Mouse (Mus musculus): ENCODE data around the gene Mlec. TPM values are rescaled to one million over a fixed set of nuclear protein-coding genes. Genes with fewer than 3 reads are reported as not detected.
"Not testable (repeated sequence)": the region's sequence is repeated elsewhere in the genome, so short reads cannot be mapped to it uniquely, and the experiment has no call there.

The Mlec gene
- polyA plus RNA-seq, 1 experiment from 2014 or later = 51.5 TPM

DNA sequence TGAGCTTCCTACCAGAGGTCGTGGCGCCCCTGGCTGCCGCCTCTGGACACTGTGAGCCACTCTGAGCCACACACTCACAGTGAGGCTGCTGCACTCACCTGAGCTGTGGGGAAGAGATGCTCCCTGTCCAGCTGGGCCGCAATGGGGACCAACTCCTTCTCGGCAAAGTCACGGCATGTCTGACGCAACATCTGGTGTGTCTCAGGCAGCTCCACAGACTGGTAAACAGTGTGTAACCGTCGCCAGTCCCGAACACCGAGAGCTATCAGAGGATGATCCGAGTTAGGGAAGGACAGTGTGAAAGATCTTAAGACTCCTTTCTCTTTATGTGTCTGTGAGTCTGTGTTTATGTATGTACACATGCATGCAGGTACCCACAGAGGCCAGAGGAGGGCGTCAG, 40.5 kb downstream of the Mlec start:
- 96% methylated on average over 13 of the region's 13 CpGs for WGBS
- H3K36me3 ChIP-seq (ENCODE audit: control insufficient read depth, insufficient read depth, low read length) = peaks cover 9% of the 10 kb centered on the region
- no peak overlapping the region for H3K4me2 ChIP-seq (ENCODE audit: low read depth, severe bottlenecking)
- no peak for ATAC-seq (ENCODE audit: insufficient number of reproducible peaks, low FRiP score, low TSS enrichment, low read depth)
- no peak overlapping the region for H3K4me3 ChIP-seq (ENCODE audit: low read depth, low read length)
- no peak overlapping the region for H3K27ac ChIP-seq (replicated peaks; ENCODE audit: low read depth, low read length)
- H3K27me3 ChIP-seq (ENCODE audit: control insufficient read depth, insufficient read depth, low read length) = no peaks in the 10 kb centered on the region
- H3K4me1 ChIP-seq (ENCODE audit: control insufficient read depth, insufficient read depth, low read length) = no peaks in the 10 kb centered on the region
- no peak for DNase-seq (ENCODE audit: low spot score)
- H3K9me3 ChIP-seq (ENCODE audit: control insufficient read depth, low read length) = no peaks in the 10 kb centered on the region; the same call in 1 of the 2 replicates
- no peak overlapping the region for H3K9ac ChIP-seq (ENCODE audit: low read length)

GRCm38 (mm10) chr5:115116426-115116825, 41.6 kb downstream of the Mlec start:
- 81% methylated on average over 3 of the region's 3 CpGs for WGBS
- Histone ChIP-seq H3K4me2 (ENCODE audit: low read depth, severe bottlenecking) (no peak overlapping the region), H3K27ac (replicated peaks; ENCODE audit: low read depth, low read length) (no peak overlapping the region), H3K36me3 (ENCODE audit: control insufficient read depth, insufficient read depth, low read length) (peaks cover 12% of the 10 kb centered on the region), H3K27me3 (ENCODE audit: control insufficient read depth, insufficient read depth, low read length) (no peaks in the 10 kb centered on the region), H3K4me1 (ENCODE audit: control insufficient read depth, insufficient read depth, low read length) (no peaks in the 10 kb centered on the region), H3K9ac (ENCODE audit: low read length) (no peak overlapping the region), H3K9me3 (ENCODE audit: control insufficient read depth, low read length) (no peaks in the 10 kb centered on the region; the same call in 1 of the 2 replicates), H3K4me3 (ENCODE audit: low read depth, low read length) (no peak overlapping the region)
- DNase-seq (ENCODE audit: low spot score) (no peak), ATAC-seq (ENCODE audit: insufficient number of reproducible peaks, low FRiP score, low TSS enrichment, low read depth) (no peak)

DNA sequence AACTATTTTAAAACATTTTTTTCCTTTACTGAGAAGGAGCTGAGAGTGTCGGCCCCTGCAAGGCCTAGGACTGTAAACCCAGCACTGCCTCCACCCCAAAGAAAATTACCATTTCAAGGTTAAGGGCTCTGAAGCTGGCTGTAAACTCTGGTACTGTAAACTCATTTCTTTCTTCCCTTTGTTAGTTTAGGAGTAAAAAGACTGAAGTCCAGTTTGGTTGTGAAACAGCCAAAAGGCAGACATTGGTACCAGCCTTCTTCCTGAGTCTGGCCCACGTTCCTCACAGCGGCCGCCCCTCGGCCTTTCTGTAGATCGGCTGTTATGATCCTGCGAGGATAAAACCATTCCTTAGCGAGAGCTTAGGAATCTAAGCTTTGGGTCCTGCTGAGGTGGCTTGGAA, 43.5 kb downstream of the Mlec start:
- WGBS = 93% methylated on average over 8 of the region's 8 CpGs
- H3K27me3 ChIP-seq (ENCODE audit: control insufficient read depth, insufficient read depth, low read length) = no peaks in the 10 kb centered on the region

DNA sequence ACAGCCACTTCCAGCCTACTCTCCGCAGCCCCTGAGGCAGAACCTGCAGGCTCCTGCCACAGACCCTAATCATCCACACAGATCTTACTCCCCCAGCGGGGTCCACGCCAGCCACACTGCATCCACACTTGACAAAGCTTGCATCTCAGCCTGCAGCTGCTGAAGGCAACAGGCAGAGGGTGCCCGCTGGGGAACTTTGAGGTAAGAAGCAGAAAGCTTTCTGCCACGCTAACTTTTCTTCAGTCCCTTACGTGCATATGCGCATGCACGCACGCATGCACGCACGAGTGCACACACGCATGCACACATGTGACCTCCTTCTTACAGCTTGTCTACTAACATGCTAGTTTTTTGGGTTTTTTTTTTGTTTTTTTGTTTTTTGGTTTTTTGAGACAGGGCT, 44.7 kb downstream of the Mlec start:
- H3K36me3 ChIP-seq (ENCODE audit: control insufficient read depth, insufficient read depth, low read length) = peaks cover 16% of the 10 kb centered on the region
- no peak overlapping the region for H3K4me2 ChIP-seq (ENCODE audit: low read depth, severe bottlenecking)
- no peaks in the 10 kb centered on the region; the same call in 1 of the 2 replicates for H3K9me3 ChIP-seq (ENCODE audit: control insufficient read depth, low read length)
- H3K9ac ChIP-seq (ENCODE audit: low read length) = no peak overlapping the region
- DNase-seq (ENCODE audit: low spot score) (no peak), ATAC-seq (ENCODE audit: insufficient number of reproducible peaks, low FRiP score, low TSS enrichment, low read depth) (no peak)
- WGBS = 96% methylated on average over 12 of the region's 12 CpGs
- H3K4me3 ChIP-seq (ENCODE audit: low read depth, low read length) = no peak overlapping the region
- H3K27ac ChIP-seq (replicated peaks; ENCODE audit: low read depth, low read length) = no peak overlapping the region
- H3K4me1 ChIP-seq (ENCODE audit: control insufficient read depth, insufficient read depth, low read length) = no peaks in the 10 kb centered on the region
- H3K27me3 ChIP-seq (ENCODE audit: control insufficient read depth, insufficient read depth, low read length) = no peaks in the 10 kb centered on the region

More for the DNA sequence above, 43.5 kb downstream of the Mlec start:
- Histone ChIP-seq H3K9me3 (ENCODE audit: control insufficient read depth, low read length) (no peaks in the 10 kb centered on the region; the same call in 1 of the 2 replicates), H3K4me1 (ENCODE audit: control insufficient read depth, insufficient read depth, low read length) (no peaks in the 10 kb centered on the region), H3K36me3 (ENCODE audit: control insufficient read depth, insufficient read depth, low read length) (peaks cover 16% of the 10 kb centered on the region), H3K9ac (ENCODE audit: low read length) (no peak overlapping the region), H3K27ac (replicated peaks; ENCODE audit: low read depth, low read length) (no peak overlapping the region), H3K4me3 (ENCODE audit: low read depth, low read length) (no peak overlapping the region), H3K4me2 (ENCODE audit: low read depth, severe bottlenecking) (no peak overlapping the region)
- DNase-seq (ENCODE audit: low spot score) (no peak), ATAC-seq (ENCODE audit: insufficient number of reproducible peaks, low FRiP score, low TSS enrichment, low read depth) (no peak)

DNA sequence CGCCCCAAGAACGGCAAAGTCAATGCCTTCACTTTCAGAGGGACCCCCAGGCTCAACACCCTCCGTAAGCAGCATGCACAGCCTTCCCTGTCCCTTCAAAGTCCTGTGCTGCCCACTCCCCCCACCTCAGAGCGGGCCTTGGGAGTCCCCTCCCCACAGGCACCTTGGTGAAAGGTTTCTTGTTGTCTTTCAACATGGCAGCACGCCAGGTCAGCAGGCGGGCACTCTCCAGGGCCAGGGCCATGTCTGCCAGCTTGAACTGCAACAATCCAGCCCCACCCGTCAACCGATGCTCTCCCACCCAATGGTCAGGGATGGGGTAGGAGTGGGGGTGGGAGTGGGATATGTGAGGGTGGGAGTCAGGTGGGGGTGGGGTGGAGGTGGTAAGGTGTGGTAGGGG, 46.8 kb downstream of the Mlec start:
- Histone ChIP-seq H3K4me1 (ENCODE audit: control insufficient read depth, insufficient read depth, low read length) (no peaks in the 10 kb centered on the region), H3K9me3 (ENCODE audit: control insufficient read depth, low read length) (no peaks in the 10 kb centered on the region), H3K9ac (ENCODE audit: low read length) (no peak overlapping the region), H3K27ac (replicated peaks; ENCODE audit: low read depth, low read length) (no peak overlapping the region), H3K4me3 (ENCODE audit: low read depth, low read length) (no peak overlapping the region), H3K36me3 (ENCODE audit: control insufficient read depth, insufficient read depth, low read length) (peaks cover 10% of the 10 kb centered on the region), H3K27me3 (ENCODE audit: control insufficient read depth, insufficient read depth, low read length) (no peaks in the 10 kb centered on the region), H3K4me2 (ENCODE audit: low read depth, severe bottlenecking) (no peak overlapping the region)
- ATAC-seq (ENCODE audit: insufficient number of reproducible peaks, low FRiP score, low TSS enrichment, low read depth) = no peak
- DNase-seq (ENCODE audit: low spot score) = no peak
- WGBS = 94% methylated on average over 8 of the region's 8 CpGs

- H3K27ac ChIP-seq (replicated peaks; ENCODE audit: low read depth, low read length); H3K4me2 ChIP-seq (ENCODE audit: low read depth, severe bottlenecking); H3K36me3 ChIP-seq (ENCODE audit: control insufficient read depth, insufficient read depth, low read length); H3K9ac ChIP-seq (ENCODE audit: low read length); H3K9me3 ChIP-seq (ENCODE audit: control insufficient read depth, low read length); H3K27me3 ChIP-seq (ENCODE audit: control insufficient read depth, insufficient read depth, low read length); DNase-seq (ENCODE audit: low spot score); H3K4me3 ChIP-seq (ENCODE audit: low read depth, low read length); H3K4me1 ChIP-seq (ENCODE audit: control insufficient read depth, insufficient read depth, low read length); ATAC-seq (ENCODE audit: insufficient number of reproducible peaks, low FRiP score, low TSS enrichment, low read depth): not testable (repeated sequence)
- WGBS = 97% methylated on average over 23 of the region's 23 CpGs
Observed at GRCm38 (mm10) chr5:115103253-115103652, 54.7 kb downstream of the Mlec start.

DNA sequence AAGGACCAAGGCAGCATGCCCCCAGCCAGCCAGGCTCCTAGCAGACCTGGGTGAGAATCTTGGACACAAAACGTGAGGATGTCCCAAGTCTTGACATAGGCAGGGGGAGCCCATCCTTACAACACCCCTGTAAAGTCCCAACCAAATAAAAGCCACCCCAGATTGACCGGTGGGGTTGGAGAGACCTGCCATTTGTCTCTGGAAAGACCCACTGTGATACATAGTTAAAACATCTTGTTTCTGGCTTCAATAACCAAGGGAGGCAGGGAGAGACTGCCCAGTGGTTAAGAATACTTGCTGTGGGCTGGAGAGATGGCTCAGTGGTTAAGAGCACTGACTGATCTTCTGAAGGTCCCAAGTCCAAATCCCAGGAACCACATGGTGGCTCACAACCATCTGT, 55.7 kb downstream of the Mlec start:
- H3K36me3 ChIP-seq (ENCODE audit: control insufficient read depth, insufficient read depth, low read length) = peaks cover 6% of the 10 kb centered on the region
- H3K4me3 ChIP-seq (ENCODE audit: low read depth, low read length) = no peak overlapping the region
- H3K27ac ChIP-seq (replicated peaks; ENCODE audit: low read depth, low read length) = no peak overlapping the region

GRCm38 (mm10) chr5:115100473-115100872, 57.5 kb downstream of the Mlec start:
- H3K36me3 ChIP-seq (ENCODE audit: control insufficient read depth, insufficient read depth, low read length) = peaks cover 18% of the 10 kb centered on the region
- WGBS = 79% methylated on average over 6 of the region's 6 CpGs
- no peak overlapping the region for H3K9ac ChIP-seq (ENCODE audit: low read length)
- H3K27ac ChIP-seq (replicated peaks; ENCODE audit: low read depth, low read length) = no peak overlapping the region
- no peak for ATAC-seq (ENCODE audit: insufficient number of reproducible peaks, low FRiP score, low TSS enrichment, low read depth)
- H3K4me1 ChIP-seq (ENCODE audit: control insufficient read depth, insufficient read depth, low read length) = no peaks in the 10 kb centered on the region
- no peak overlapping the region for H3K4me3 ChIP-seq (ENCODE audit: low read depth, low read length)
- H3K4me2 ChIP-seq (ENCODE audit: low read depth, severe bottlenecking) = no peak overlapping the region
- no peak for DNase-seq (ENCODE audit: low spot score)
- H3K27me3 ChIP-seq (ENCODE audit: control insufficient read depth, insufficient read depth, low read length) = no peaks in the 10 kb centered on the region
- H3K9me3 ChIP-seq (ENCODE audit: control insufficient read depth, low read length) = no peaks in the 10 kb centered on the region

More for the DNA sequence above, 55.7 kb downstream of the Mlec start:
- no peaks in the 10 kb centered on the region for H3K4me1 ChIP-seq (ENCODE audit: control insufficient read depth, insufficient read depth, low read length)
- H3K27me3 ChIP-seq (ENCODE audit: control insufficient read depth, insufficient read depth, low read length) = no peaks in the 10 kb centered on the region
- WGBS = 74% methylated on average over 2 of the region's 2 CpGs
- DNase-seq (ENCODE audit: low spot score) (no peak), ATAC-seq (ENCODE audit: insufficient number of reproducible peaks, low FRiP score, low TSS enrichment, low read depth) (no peak)
- no peaks in the 10 kb centered on the region for H3K9me3 ChIP-seq (ENCODE audit: control insufficient read depth, low read length)
- no peak overlapping the region for H3K9ac ChIP-seq (ENCODE audit: low read length)
- H3K4me2 ChIP-seq (ENCODE audit: low read depth, severe bottlenecking) = no peak overlapping the region

DNA sequence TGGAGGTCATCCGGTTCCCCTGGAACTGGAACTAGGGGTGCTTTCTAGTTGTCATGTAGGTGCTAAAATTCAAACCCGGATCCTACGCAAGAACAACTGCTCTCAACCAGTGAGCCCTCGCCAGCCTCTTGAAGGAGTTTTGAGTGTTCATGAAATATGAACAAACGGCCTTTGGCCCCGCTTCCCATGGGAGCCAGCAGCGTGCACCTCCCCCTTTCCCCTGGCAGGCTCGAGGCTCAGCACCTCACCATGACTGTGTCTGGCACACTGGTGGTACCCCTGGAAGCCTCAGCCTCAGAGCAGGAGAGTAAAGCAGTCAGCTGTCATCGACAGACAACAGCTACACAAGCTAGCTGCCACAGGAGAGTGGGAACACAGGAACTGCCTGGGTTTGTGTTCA, 58.0 kb downstream of the Mlec start:
- H3K4me3 ChIP-seq (ENCODE audit: low read depth, low read length) = no peak overlapping the region
- DNase-seq (ENCODE audit: low spot score) = no peak
- no peak overlapping the region for H3K27ac ChIP-seq (replicated peaks; ENCODE audit: low read depth, low read length)

More for the DNA sequence above, 58.0 kb downstream of the Mlec start:
- no peaks in the 10 kb centered on the region for H3K4me1 ChIP-seq (ENCODE audit: control insufficient read depth, insufficient read depth, low read length)
- no peaks in the 10 kb centered on the region for H3K27me3 ChIP-seq (ENCODE audit: control insufficient read depth, insufficient read depth, low read length)
- no peak overlapping the region for H3K9ac ChIP-seq (ENCODE audit: low read length)
- no peak overlapping the region for H3K4me2 ChIP-seq (ENCODE audit: low read depth, severe bottlenecking)
- WGBS = 90% methylated on average over 9 of the region's 9 CpGs
- H3K36me3 ChIP-seq (ENCODE audit: control insufficient read depth, insufficient read depth, low read length) = peaks cover 23% of the 10 kb centered on the region
- no peak for ATAC-seq (ENCODE audit: insufficient number of reproducible peaks, low FRiP score, low TSS enrichment, low read depth)
- H3K9me3 ChIP-seq (ENCODE audit: control insufficient read depth, low read length) = no peaks in the 10 kb centered on the region
